Mouse (Mus musculus): ENCODE results near the gene 6030498E09Rik.

6030498E09Rik gene

DNA sequence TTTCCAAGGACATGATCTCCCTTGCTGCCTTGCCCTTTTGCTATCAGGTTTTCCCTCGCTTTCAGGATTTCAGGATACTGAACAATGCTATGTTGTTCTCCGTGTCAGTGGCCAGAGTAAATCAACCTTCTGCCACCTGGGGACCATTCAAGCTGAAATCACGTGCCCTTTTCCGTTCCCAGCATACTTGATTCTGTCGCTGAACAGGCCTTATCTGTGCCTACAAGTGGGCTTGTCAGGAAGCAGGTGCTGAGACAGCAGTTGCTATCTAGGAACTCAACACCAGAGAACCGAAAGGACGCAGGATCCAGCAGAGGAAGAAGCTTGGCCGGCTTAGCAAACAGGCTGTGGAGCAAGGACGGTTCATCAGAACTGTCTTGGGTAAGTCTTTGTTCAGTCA lies at the start of gene 6030498E09Rik:
Gene 6030498E09Rik, plus strand, starts transcription at position 194 of the 400 bp plus-strand sequence.
- DNase-seq, result no peak

DNA sequence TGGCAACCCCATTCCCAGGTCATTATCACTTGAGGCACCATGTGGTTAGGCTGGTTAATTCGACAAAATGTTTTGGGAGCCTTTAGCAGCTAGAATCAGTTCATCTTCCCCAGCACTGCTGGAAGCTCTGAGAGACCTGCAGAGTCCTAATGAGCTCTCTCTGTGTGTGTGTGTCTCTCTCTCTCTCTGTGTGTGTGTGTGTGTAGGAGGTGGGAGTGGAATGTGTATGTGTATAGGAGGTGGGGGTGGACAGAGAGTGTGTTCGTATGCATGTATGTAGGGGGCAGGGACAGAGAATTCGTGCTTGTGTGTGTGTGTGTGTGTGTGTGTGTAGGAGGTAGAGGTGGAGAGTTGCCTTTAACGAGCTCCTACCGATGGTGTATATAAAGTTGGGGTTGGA lies 42.4 kb upstream of the 6030498E09Rik start:
- DNase-seq, result no peak

DNA sequence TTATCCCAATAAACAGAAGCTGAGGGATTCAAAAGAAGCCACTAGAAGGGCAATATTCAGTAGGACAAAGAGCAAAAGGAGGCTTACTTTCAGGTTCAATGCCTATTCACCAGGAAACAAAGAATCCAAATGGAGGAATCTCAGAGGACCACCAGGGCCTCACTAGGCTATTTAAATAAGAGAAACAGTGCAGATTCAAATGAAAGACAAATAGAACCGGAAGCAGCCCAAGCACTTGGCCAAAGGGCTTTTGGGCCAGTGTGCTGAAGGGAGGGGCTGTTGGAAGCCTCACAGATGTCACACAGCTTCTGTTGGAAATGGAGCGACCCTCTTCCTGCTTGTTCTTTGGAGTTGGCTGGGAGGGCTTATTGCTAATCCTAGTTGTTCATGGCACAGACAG lies 41.8 kb upstream of the 6030498E09Rik start:
- peak in 1 of 2 experiments; percentile 1 for DNase-seq

DNA sequence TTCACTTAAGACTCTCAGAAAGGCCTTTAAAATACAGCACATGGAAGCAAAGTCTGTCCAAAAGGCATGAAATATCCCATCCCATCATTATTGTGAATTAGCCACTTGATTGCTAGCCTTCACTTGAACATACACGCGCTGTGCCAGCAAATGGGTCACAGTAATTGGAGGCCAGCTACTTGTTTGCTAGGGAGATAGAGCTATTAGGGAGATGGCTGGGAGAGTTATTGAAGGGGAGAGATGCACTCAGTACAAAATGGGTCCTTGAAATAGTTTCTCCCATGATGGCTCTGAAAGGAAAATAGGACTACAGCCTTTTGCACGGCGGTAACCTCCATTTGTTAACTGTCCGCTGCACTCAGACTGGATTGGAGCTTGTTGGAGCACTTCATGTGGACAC lies 38.8 kb upstream of the 6030498E09Rik start:
- no peak for DNase-seq

DNA sequence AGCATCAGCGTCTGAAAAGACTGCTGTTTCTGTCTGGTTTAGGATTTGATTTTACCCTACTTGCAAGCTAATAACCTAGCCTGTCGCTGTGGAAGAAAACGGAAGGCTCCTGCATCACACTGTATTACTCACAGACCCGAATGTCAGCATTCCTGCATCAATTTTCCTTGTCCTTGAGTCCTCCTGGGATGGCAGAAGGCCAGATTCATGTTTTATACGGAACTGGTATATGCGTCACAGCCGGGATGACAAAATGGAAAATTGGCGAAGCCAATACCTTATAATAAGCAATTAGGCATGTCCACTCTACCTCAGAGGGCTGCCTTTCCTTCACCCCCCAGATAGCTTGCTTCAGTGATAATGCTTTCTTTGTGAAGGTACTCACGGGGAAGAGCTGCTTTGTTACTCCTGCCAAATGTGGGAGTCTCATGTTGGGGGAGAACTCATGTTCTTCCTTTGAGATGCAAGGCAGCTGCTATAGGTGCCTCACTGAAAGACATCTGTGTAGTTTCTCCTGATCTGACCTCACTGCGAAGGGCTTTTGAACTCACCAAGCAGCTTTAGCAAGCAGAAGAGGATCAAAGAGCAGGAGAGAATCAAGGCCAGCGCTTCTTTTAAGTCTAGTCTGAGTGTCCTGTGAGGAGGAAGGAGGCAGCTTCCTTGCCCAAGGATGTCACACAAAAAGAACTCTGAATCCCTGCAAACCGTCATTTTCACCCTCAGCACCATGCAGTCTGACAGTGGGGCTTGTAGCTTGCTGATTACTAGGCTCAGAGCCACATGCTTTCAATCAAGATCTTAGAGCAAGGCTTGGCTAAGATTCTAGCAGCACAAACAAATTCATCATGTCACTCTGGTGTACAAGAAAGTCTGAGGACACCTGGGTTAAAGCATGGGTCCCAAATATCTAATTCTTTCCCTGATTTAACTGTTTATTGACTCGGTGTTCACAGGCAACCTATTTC lies 37.3 kb upstream of the 6030498E09Rik start:
- no peak for DNase-seq

DNA sequence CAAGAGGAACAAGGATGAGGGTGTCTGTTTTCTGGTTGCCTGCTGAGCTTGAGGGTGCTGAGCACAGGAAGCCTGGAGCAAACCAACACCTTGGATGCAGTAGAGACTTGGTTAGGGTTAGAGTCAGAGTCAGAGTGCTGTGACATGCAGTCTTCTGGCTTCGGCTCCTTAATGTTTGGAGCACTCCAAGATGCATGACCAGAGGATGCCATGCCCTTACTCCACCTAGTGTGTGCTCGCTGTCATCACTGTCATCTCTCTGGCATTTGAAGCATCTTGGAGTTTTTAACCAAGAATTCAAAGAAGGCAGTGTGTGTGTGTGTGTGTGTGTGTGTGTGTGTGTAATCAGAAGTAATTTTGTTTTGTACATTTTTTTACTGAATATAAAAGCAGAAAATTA lies 1.0 kb upstream of the 6030498E09Rik start:
- no peak for DNase-seq

DNA sequence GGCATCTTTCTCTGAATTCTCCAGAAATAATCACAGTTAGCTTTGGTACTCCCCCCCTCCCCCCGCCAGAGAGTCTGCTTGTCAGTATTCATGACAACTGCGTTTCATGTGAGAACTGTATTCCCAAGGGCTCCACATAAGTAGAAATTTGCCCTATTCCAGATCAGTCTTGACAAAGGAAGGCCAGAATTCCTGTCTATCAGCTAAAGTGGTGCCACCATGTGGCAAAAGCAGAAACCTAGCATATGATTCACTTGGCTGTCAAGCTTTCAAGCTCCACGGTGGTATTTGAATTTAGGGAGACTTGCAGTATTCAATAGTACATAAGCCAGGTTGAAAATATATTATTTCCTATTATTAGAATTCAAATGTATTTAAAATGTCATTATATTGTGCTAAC lies 585 bp upstream of the 6030498E09Rik start:
- peak in 1 of 2 experiments; percentile 9 for DNase-seq

DNA sequence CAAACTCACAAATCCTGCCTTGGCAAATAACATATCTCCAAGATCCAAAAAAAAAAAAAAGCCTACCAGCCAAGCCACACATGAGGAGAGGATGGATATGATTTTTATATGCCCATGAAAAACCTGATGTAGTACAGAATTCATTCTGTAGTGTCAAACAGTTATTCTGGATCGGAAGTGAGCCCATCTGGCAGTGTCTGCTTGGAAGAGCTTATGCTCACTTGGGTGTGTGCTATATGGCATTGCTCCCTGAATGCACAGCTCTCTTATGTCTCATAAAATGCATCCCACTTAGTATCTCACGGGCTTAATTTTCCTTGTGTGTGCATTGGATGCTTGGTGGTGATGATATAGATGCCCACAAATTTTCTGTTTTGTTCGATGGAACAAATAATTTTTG lies 21.9 kb downstream of the 6030498E09Rik start:
- no peak for DNase-seq

DNA sequence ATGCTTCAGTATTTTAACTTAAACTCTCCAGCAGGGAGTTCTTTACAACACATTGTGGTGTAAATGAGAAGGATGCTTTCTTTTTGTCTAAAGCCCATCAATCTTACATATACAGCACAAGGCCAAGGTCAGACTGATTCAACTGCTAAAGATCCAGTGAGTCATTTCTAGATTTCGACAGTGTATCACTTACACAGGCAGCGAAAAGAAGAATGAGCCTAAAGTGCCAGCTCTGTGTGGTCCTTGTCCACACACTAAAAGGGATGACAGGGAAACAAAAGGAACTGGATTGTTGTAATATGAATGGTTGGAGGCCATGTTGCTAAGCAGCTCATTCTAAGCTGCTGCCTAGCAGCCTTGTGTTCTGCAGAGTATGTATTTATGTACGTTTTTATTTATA lies 41.5 kb downstream of the 6030498E09Rik start:
- no peak for DNase-seq

DNA sequence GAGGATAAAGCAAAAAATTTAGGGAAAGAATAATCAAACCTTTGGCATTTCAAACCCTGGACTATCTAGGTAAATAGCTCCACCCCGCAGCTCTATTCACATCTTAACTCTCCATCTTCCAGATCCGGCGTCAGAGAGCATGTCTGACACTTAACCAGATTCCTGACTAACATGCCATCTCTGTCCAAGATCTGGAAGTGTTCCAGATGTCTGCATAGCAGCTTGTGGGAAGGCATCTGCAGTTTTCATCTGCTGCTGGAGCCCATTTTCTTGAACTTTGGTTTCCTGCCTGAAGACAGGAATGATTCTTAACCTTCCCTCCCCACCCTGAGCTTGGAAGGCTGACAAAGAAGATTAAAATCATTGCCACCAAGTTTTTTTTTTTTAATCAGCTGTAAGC lies 44.4 kb downstream of the 6030498E09Rik start:
- DNase-seq, result no peak

DNA sequence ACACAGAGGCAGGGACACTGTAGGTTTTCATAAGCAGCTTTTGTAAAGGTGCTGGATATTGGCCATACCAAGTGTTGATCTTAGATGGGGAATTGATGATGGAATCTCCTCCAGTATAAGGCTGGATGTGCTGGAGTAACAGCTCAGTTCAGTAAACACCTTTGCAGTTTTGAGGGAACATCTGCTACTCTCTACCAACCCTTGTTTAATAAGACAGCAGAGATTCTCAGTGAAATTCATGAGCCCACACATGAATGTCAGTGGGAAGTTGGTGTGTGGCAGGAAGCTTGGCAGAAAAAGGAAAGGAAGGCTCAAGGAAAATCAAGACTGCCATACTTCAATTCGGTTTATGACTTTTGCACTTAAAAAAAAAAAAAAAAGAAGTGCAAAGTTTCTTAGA lies 186.1 kb downstream of the 6030498E09Rik start:
- no peak for DNase-seq

DNA sequence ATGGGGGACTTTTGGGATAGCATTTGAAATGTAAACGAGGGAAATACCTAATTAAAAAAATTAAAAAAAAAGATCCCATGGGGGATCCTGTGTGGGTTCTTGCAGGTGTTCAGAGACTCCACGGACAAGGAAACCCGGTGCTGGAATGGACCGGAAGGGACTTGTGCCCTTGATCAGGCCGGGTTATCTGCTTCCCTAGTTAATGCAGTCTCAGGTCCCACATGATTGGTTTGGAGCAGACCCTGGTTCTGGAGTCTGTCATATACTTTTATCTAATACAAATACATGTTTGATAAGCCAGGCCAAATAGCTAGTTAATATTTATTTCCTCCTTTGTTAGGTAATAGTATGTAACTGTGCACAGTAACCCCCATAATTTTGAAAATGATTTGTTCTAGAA lies 223.8 kb downstream of the 6030498E09Rik start:
- no peak for DNase-seq

Data from cerebellum, postnatal 25 days (tissue).